Mouse (Mus musculus) T-helper 1 cell (primary cell): Measurements from ENCODE around the gene Olfr462.
"Not testable (repeated sequence)": the region's sequence is repeated elsewhere in the genome, so short reads cannot be mapped to it uniquely, and the experiment has no call there.

Experiments
- in situ Hi-C: fragments of 300-600 bp; cut with MboI, MseI; formaldehyde crosslinking; loops from one replicate; pipeline ENCODE4 v1.15.1; 2025; ENCODE audit warnings: high pct_unique_total_duplicates

The Olfr462 gene

GRCm38 (mm10) chr11:87892168-87892567 lies at the start of gene Olfr462:
Olfr462 (minus strand) TSS chr11:87892268.
- in situ Hi-C loops, result no loop called here

- in situ Hi-C loops, result no loop called here
Measured at GRCm38 (mm10) chr11:87935467-87935866, 43.4 kb upstream of the Olfr462 start.

- in situ Hi-C loops, result no loop called here
Measured at GRCm38 (mm10) chr11:87933731-87934130, 41.7 kb upstream of the Olfr462 start.

GRCm38 (mm10) chr11:87930348-87930747 lies 38.3 kb upstream of the Olfr462 start:
- in situ Hi-C loops, result no loop called here

- in situ Hi-C loops, result no loop called here
Measured at GRCm38 (mm10) chr11:87920966-87921365, 28.9 kb upstream of the Olfr462 start, which contains the start of gene Olfr464. Olfr464 (minus strand) TSS chr11:87920967.

- in situ Hi-C loops, result no loop called here
Measured at GRCm38 (mm10) chr11:87920301-87920700, 28.2 kb upstream of the Olfr462 start.

- in situ Hi-C loops, result no loop called here
Measured at GRCm38 (mm10) chr11:87916005-87916404, 23.9 kb upstream of the Olfr462 start.

- in situ Hi-C loops, result loop anchor here (10.0 kb wide), 1 partner anchor 1810 kb away; no protein-coding TSS in a partner anchor
Measured at GRCm38 (mm10) chr11:87904331-87904730, 12.3 kb upstream of the Olfr462 start.

GRCm38 (mm10) chr11:87897287-87897686 lies 5.2 kb upstream of the Olfr462 start, which contains the start of gene Olfr463:
Olfr463 (minus strand) TSS chr11:87897387.
- in situ Hi-C loops, result no loop called here

- in situ Hi-C loops, result no loop called here
Measured at GRCm38 (mm10) chr11:87884856-87885255, 7.2 kb downstream of the Olfr462 start.

GRCm38 (mm10) chr11:87883493-87883892 lies 8.6 kb downstream of the Olfr462 start:
- in situ Hi-C loops, result no loop called here

GRCm38 (mm10) chr11:87881714-87882113 lies 10.4 kb downstream of the Olfr462 start:
- in situ Hi-C loops, result no loop called here

- in situ Hi-C loops, result no loop called here
Measured at GRCm38 (mm10) chr11:87879826-87880225, 12.2 kb downstream of the Olfr462 start.

GRCm38 (mm10) chr11:87875436-87875835 lies 16.6 kb downstream of the Olfr462 start, which contains the start of gene Epx:
Epx (minus strand) TSS chr11:87875536.
- in situ Hi-C loops, result no loop called here

GRCm38 (mm10) chr11:87871766-87872165 lies 20.3 kb downstream of the Olfr462 start:
- in situ Hi-C loops, result no loop called here

GRCm38 (mm10) chr11:87870096-87870495 lies 22.0 kb downstream of the Olfr462 start:
- in situ Hi-C loops, result no loop called here

- in situ Hi-C loops, result not testable (repeated sequence)
Measured at GRCm38 (mm10) chr11:87866891-87867290, 25.2 kb downstream of the Olfr462 start.

GRCm38 (mm10) chr11:87862805-87863204 lies 29.3 kb downstream of the Olfr462 start:
- in situ Hi-C loops, result no loop called here

- in situ Hi-C loops, result no loop called here
Measured at GRCm38 (mm10) chr11:87860426-87860825, 31.6 kb downstream of the Olfr462 start.

- in situ Hi-C loops, result no loop called here
Measured at GRCm38 (mm10) chr11:87859273-87859672, 32.8 kb downstream of the Olfr462 start.

GRCm38 (mm10) chr11:87854550-87854949 lies 37.5 kb downstream of the Olfr462 start:
- in situ Hi-C loops, result no loop called here

GRCm38 (mm10) chr11:87853597-87853954 lies 38.5 kb downstream of the Olfr462 start:
- in situ Hi-C loops, result no loop called here

GRCm38 (mm10) chr11:87852690-87853596 lies 39.1 kb downstream of the Olfr462 start, which contains the start of gene Mks1:
Mks1 (plus strand) TSS chr11:87853215.
- in situ Hi-C loops, result no loop called here
